9 mouse cellular contexts compared by ENCODE assay signal in the genomic region with DNA sequence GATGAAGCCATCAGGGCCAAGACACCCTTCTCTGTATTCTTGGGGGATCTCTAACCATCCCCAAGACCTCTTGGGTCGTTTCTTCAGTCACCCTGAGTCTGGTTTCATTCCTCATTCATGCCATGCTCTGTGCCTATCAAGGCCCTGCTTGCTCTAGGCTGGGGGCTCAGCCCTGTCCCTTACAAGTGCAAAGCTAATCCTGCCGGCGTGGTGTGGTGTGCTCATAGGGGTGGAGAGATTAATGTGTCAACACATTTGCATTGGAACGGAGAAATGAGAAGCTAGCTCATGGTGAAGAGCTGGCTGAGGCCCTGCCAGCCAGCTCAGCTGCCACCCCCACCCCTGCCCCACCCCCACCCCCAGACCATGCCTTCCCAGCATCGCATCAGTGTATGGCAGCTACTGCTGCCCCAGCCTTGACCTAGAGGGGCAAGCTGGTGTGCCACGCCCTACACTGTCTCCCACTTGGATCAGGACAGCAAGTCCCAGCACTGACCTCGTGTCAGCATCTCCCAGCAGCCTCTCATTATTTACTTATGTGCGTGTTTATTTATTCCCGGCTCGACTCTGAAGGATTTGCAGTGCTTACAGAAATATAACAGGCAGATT. TPM values are rescaled to one million over a fixed set of nuclear protein-coding genes. Genes with fewer than 3 reads are reported as not detected.
A peak's percentile ranks its signal among the peaks of the same experiment; 100 is the strongest.
DNase-seq lines count a peak whose midpoint lies in the region; ATAC-seq lines count a peak whose summit lies in the region.
"Had no signal": no experiment of that assay in that cellular context is flagged by ENCODE, and none has a peak within 500 bp of the region (broad histone marks: within the 10 kb centered on the region; RNA-seq: fewer than 3 reads in every experiment).

No protein-coding gene starts in this region.

- peaks cover 89% of the 10 kb centered on the region for H3K27me3 ChIP-seq in forebrain, embryonic 10.5 days (ENCODE audit: poor library complexity, severe bottlenecking)
- H3K27me3 ChIP-seq in forebrain, embryonic 11.5 days (ENCODE audit: control insufficient read depth, insufficient read depth, low read length) = peaks cover 4% of the 10 kb centered on the region; the same call in 1 of the 2 replicates
- H3K27me3 ChIP-seq in lung, embryonic 15.5 days = no peaks in the 10 kb centered on the region; the same call in 1 of the 2 replicates
- H3K27me3 ChIP-seq in hindbrain, embryonic 16.5 days (replicated peaks; ENCODE audit: control insufficient read depth, insufficient read depth, low read length) = no peaks in the 10 kb centered on the region
- H3K27me3 ChIP-seq in neural tube, embryonic 15.5 days (replicated peaks) = peaks cover 9% of the 10 kb centered on the region; the same call in 1 of the 2 replicates

- H3K4me3 ChIP-seq in forebrain, embryonic 10.5 days = no peak overlapping the region
- H3K4me3 ChIP-seq in forebrain, embryonic 11.5 days (ENCODE audit: low read depth, low read length) = no peak overlapping the region
- H3K4me3 ChIP-seq in lung, embryonic 15.5 days = no peak overlapping the region
- H3K4me3 ChIP-seq in hindbrain, embryonic 16.5 days (ENCODE audit: low read length) = no peak overlapping the region
- no peak overlapping the region for H3K4me3 ChIP-seq in neural tube, embryonic 15.5 days (replicated peaks)

- peak overlapping the region; percentile 31; the same call in 1 of the 2 replicates for H3K27ac ChIP-seq in forebrain, embryonic 10.5 days
- H3K27ac ChIP-seq in forebrain, embryonic 11.5 days (ENCODE audit: low read depth, low read length) = no peak overlapping the region
- no peak overlapping the region for H3K27ac ChIP-seq in lung, embryonic 15.5 days
- peak overlapping the region; percentile 10 for H3K27ac ChIP-seq in hindbrain, embryonic 16.5 days (ENCODE audit: low read depth, low read length)
- 0 out of 2 replicates have a peak overlapping the region, but pooled peaks have one; percentile 10 for H3K27ac ChIP-seq in neural tube, embryonic 15.5 days (replicated peaks)

- no peaks in the 10 kb centered on the region for H3K9me3 ChIP-seq in forebrain, embryonic 10.5 days
- no peaks in the 10 kb centered on the region for H3K9me3 ChIP-seq in forebrain, embryonic 11.5 days (ENCODE audit: control insufficient read depth, low read length)
- H3K9me3 ChIP-seq in lung, embryonic 15.5 days = no peaks in the 10 kb centered on the region
- H3K9me3 ChIP-seq in hindbrain, embryonic 16.5 days (ENCODE audit: control insufficient read depth, low read length) = no peaks in the 10 kb centered on the region
- H3K9me3 ChIP-seq in neural tube, embryonic 15.5 days (replicated peaks) = no peaks in the 10 kb centered on the region

- DNase-seq in forebrain, embryonic 10.5 days (ENCODE audit: extremely low spot score, low spot score) = no peak
- no peak for DNase-seq in forebrain, embryonic 11.5 days (ENCODE audit: low spot score)
- no peak for DNase-seq in lung, postnatal 14 days
- DNase-seq in spleen, postnatal 36 days (ENCODE audit: low spot score in 2 of 2) = no peak
- no peak for DNase-seq in yolk sac, embryonic 10.5 days (ENCODE audit: low spot score)

- ATAC-seq in forebrain, embryonic 11.5 days (replicated peaks; ENCODE audit: low FRiP score) = no peak
- peak; percentile 48; the same call in 1 of the 2 replicates for ATAC-seq in lung, embryonic 15.5 days (ENCODE audit: borderline replicate concordance, extremely low read depth, low FRiP score, low TSS enrichment)
- ATAC-seq in hindbrain, embryonic 16.5 days = peak; percentile 24; the same call in 1 of the 2 replicates
- ATAC-seq in neural tube, embryonic 15.5 days (ENCODE audit: low FRiP score) = 0 out of 2 replicates have a peak, but pooled peaks have one; percentile 22
- ATAC-seq: liver, postnatal 0 days had no signal

- WGBS in forebrain, embryonic 10.5 days = 51% methylated on average over 10 of the region's 10 CpGs
- 46% methylated on average over 10 of the region's 10 CpGs for WGBS in forebrain, embryonic 11.5 days
- WGBS in lung, embryonic 15.5 days = 17% methylated on average over 10 of the region's 10 CpGs
- 26% methylated on average over 10 of the region's 10 CpGs for WGBS in hindbrain, embryonic 16.5 days
- WGBS in neural tube, embryonic 15.5 days = 36% methylated on average over 10 of the region's 10 CpGs

- H3K36me3 ChIP-seq in forebrain, embryonic 10.5 days (replicated peaks) = no peaks in the 10 kb centered on the region
- H3K36me3 ChIP-seq in forebrain, embryonic 11.5 days (ENCODE audit: control insufficient read depth, insufficient read depth, low read length) = no peaks in the 10 kb centered on the region
- no peaks in the 10 kb centered on the region for H3K36me3 ChIP-seq in lung, embryonic 15.5 days
- H3K36me3 ChIP-seq in hindbrain, embryonic 16.5 days (ENCODE audit: control insufficient read depth, insufficient read depth, low read length) = no peaks in the 10 kb centered on the region
- H3K36me3 ChIP-seq in neural tube, embryonic 15.5 days = no peaks in the 10 kb centered on the region

- no peak overlapping the region for H3K9ac ChIP-seq in forebrain, embryonic 11.5 days (ENCODE audit: low read length)
- no peak overlapping the region for H3K9ac ChIP-seq in lung, embryonic 15.5 days
- H3K9ac ChIP-seq in hindbrain, embryonic 16.5 days (ENCODE audit: low read depth, low read length) = peak overlapping the region; percentile 35; the same call in 1 of the 2 replicates
- H3K9ac ChIP-seq in neural tube, embryonic 15.5 days (replicated peaks) = no peak overlapping the region
- H3K9ac ChIP-seq: liver, postnatal 0 days had no signal

- no peak overlapping the region for H3K4me2 ChIP-seq in forebrain, embryonic 11.5 days (ENCODE audit: low read depth, low read length, severe bottlenecking)
- H3K4me2 ChIP-seq in lung, embryonic 15.5 days = no peak overlapping the region
- no peak overlapping the region for H3K4me2 ChIP-seq in hindbrain, embryonic 16.5 days (ENCODE audit: low read length)
- H3K4me2 ChIP-seq in neural tube, embryonic 15.5 days = no peak overlapping the region

- H3K4me1 ChIP-seq in forebrain, embryonic 10.5 days = peaks cover 35% of the 10 kb centered on the region
- peaks cover 8% of the 10 kb centered on the region; the same call in 1 of the 2 replicates for H3K4me1 ChIP-seq in forebrain, embryonic 11.5 days (replicated peaks; ENCODE audit: control insufficient read depth, insufficient read depth, low read length)
- H3K4me1 ChIP-seq in lung, embryonic 15.5 days = peaks cover 13% of the 10 kb centered on the region
- peaks cover 12% of the 10 kb centered on the region for H3K4me1 ChIP-seq in hindbrain, embryonic 16.5 days (ENCODE audit: control insufficient read depth, insufficient read depth, low read depth, low read length)
- peaks cover 26% of the 10 kb centered on the region for H3K4me1 ChIP-seq in neural tube, embryonic 15.5 days

RNA-seq across cellular contexts. Expression of a gene that starts 17.3 kb away (rescaled TPM):
- 4.0 and 4.8 TPM in 2 replicates for polyA plus RNA-seq in forebrain, embryonic 10.5 days (2016; fragmentation: Nextera tagmentation; extraction: Ambion mirVana)
- 7.7 and 9.0 TPM in 2 replicates for polyA plus RNA-seq in forebrain, embryonic 11.5 days (2014; fragmentation: Nextera tagmentation; extraction: Ambion mirVana)
- polyA plus RNA-seq in lung, embryonic 15.5 days (2015; fragmentation: Nextera tagmentation; extraction: Ambion mirVana) = 0.91 and 1.4 TPM in 2 replicates
- 8.8 and 11.3 TPM in 2 replicates for polyA plus RNA-seq in hindbrain, embryonic 16.5 days (2015; fragmentation: Nextera tagmentation; extraction: Ambion mirVana)
- polyA plus RNA-seq in neural tube, embryonic 15.5 days (2015; fragmentation: Nextera tagmentation; extraction: Ambion mirVana) = 10.5 and 10.9 TPM in 2 replicates

Comparison
In these comparisons a context has a peak if more than half of its experiments do, and no peak if none do; other contexts are left out.
1. H3K27ac ChIP-seq: peak in forebrain, embryonic 10.5 days (single experiment), hindbrain, embryonic 16.5 days (single experiment) and neural tube, embryonic 15.5 days (single experiment); none in forebrain, embryonic 11.5 days (single experiment) and lung, embryonic 15.5 days (single experiment).